Mouse (Mus musculus) hindbrain, embryonic 10.5 days (tissue): ENCODE data around the gene Cisd1. TPM values are rescaled to one million over a fixed set of nuclear protein-coding genes. Genes with fewer than 3 reads are reported as not detected.

Experiments
- polyA plus RNA-seq: library from polyadenylated mRNA; unstranded; fragments of >200 nt; fragmentation: Nextera tagmentation; extraction: Ambion mirVana; gene quantifications from 2 replicates; pipeline ENCODE4 v1.2.1, GENCODE M21; 2016

Cisd1 gene
- polyA plus RNA-seq, 1 experiment from 2014 or later, result 166 TPM

Other genes starting within 250 kb of the Cisd1 start
- 5.4 and 5.5 TPM in 2 replicates for gene Bicc1, start 185.3 kb downstream of the Cisd1 start, polyA plus RNA-seq
- gene Tfam, start 106.7 kb downstream of the Cisd1 start, polyA plus RNA-seq, result 66.9 and 78.3 TPM in 2 replicates
- gene Ube2d1, start 59.7 kb downstream of the Cisd1 start, polyA plus RNA-seq, result 115 and 147 TPM in 2 replicates
- gene Ipmk, start 2.8 kb upstream of the Cisd1 start, polyA plus RNA-seq, result 15.5 and 20.0 TPM in 2 replicates